In the genomic region with DNA sequence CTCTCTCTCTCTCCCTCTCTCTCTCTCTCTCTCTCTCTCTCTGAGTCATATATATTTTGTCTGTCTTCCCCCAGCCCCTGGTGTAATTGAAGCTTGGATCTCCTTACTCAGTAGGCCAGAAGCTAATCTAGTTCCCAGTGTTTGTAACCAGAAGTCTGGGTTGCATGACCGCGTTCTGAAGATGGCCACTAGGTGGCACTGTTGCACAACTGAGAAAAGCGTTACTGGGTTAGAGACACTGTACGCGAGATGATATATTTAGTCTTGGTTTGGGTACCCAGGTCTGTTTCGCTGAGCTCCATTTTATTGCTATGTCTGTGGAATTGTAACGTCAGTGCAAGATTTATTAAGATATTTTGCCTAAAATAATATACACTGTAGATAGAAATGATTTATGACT, we compare ENCODE assay signal across 8 mouse cellular contexts. TPM values are rescaled to one million over a fixed set of nuclear protein-coding genes. Genes with fewer than 3 reads are reported as not detected.
A peak's percentile ranks its signal among the peaks of the same experiment; 100 is the strongest.
DNase-seq lines count a peak whose midpoint lies in the region; ATAC-seq and TF ChIP-seq lines count a peak whose summit lies in the region.

No protein-coding gene starts in this region.

- peak; percentile 93 for TF ChIP-seq CTCF in cortical plate, adult 2 months (IDR thresholded peaks at IDR 0.05; ENCODE audit: extremely low read depth, insufficient read depth, low read length)
- TF ChIP-seq CTCF in small intestine, adult 2 months (IDR thresholded peaks at IDR 0.05; ENCODE audit: extremely low read depth, insufficient read length, insufficient replicate concordance, low read depth, low read length): peak; percentile 60; the same call in 1 of the 2 replicates

- DNase-seq in heart, adult 18-20 months: peak; percentile 64 to 88
- peak; percentile 40 to 43 for DNase-seq in gastrocnemius, adult 8-10 months (ENCODE audit: low spot score in 2 of 2)
- DNase-seq in left cerebral cortex, postnatal 10 days (ENCODE audit: extremely low spot score in 1 of 2, low spot score in 2 of 2): peak; percentile 84 to 90

- ATAC-seq in heart, embryonic 11.5 days (replicated peaks; ENCODE audit: insufficient number of reproducible peaks, low FRiP score, low TSS enrichment): no peak; the same call in 1 of the 2 replicates
- peak; percentile 53; the same call in 1 of the 2 replicates for ATAC-seq in intestine, embryonic 16.5 days
- peak; percentile 72; the same call in 1 of the 2 replicates for ATAC-seq in midbrain, embryonic 12.5 days (ENCODE audit: low FRiP score, low read depth)

- TF ChIP-seq POLR2A in cortical plate, adult 2 months (IDR thresholded peaks at IDR 0.05; ENCODE audit: extremely low read depth, insufficient read depth, low read length): no peak
- TF ChIP-seq POLR2A in small intestine, adult 2 months (IDR thresholded peaks at IDR 0.05; ENCODE audit: low read depth, low read length): no peak

- no peaks in the 10 kb centered on the region for H3K36me3 ChIP-seq in heart, embryonic 11.5 days (ENCODE audit: control insufficient read depth, insufficient read depth, low read length)
- H3K36me3 ChIP-seq in intestine, embryonic 16.5 days (ENCODE audit: control insufficient read depth, insufficient read depth, low read length): no peaks in the 10 kb centered on the region
- no peaks in the 10 kb centered on the region for H3K36me3 ChIP-seq in midbrain, embryonic 12.5 days
- no peaks in the 10 kb centered on the region for H3K36me3 ChIP-seq in small intestine, adult 2 months (ENCODE audit: control insufficient read depth, insufficient read depth, low read length)

- 5% methylated on average over 7 of the region's 7 CpGs for WGBS in heart, embryonic 11.5 days (ENCODE audit: insufficient replicate concordance)
- 2% methylated on average over 7 of the region's 7 CpGs for WGBS in intestine, embryonic 16.5 days
- 8% methylated on average over 7 of the region's 7 CpGs for WGBS in midbrain, embryonic 12.5 days
- 3% methylated on average over 7 of the region's 7 CpGs for WGBS in small intestine, adult 2 months

- H3K4me2 ChIP-seq in heart, embryonic 11.5 days: no peak overlapping the region
- H3K4me2 ChIP-seq in intestine, embryonic 16.5 days (ENCODE audit: low read depth, low read length): no peak overlapping the region
- no peak overlapping the region for H3K4me2 ChIP-seq in midbrain, embryonic 12.5 days (replicated peaks)

- H3K4me3 ChIP-seq in heart, embryonic 11.5 days (ENCODE audit: low read depth, low read length): no peak overlapping the region
- H3K4me3 ChIP-seq in cortical plate, adult 2 months (ENCODE audit: insufficient read depth, low read length): no peak overlapping the region
- no peak overlapping the region for H3K4me3 ChIP-seq in intestine, embryonic 16.5 days (ENCODE audit: low read length)
- H3K4me3 ChIP-seq in midbrain, embryonic 12.5 days: no peak overlapping the region
- no peak overlapping the region for H3K4me3 ChIP-seq in small intestine, adult 2 months (ENCODE audit: low read depth, low read length)

- H3K9me3 ChIP-seq in heart, embryonic 11.5 days (replicated peaks; ENCODE audit: control insufficient read depth, low read length): no peaks in the 10 kb centered on the region
- 0 out of 2 replicates have a peak, but pooled peaks cover 3% of the 10 kb centered on the region for H3K9me3 ChIP-seq in intestine, embryonic 16.5 days (ENCODE audit: control insufficient read depth, low read length)
- H3K9me3 ChIP-seq in midbrain, embryonic 12.5 days: no peaks in the 10 kb centered on the region

- no peak overlapping the region for H3K9ac ChIP-seq in heart, embryonic 11.5 days (ENCODE audit: low read depth, low read length)
- H3K9ac ChIP-seq in intestine, embryonic 16.5 days (ENCODE audit: low read depth, low read length): no peak overlapping the region
- H3K9ac ChIP-seq in midbrain, embryonic 12.5 days (replicated peaks): no peak overlapping the region

- intact Hi-C loops in left cerebral cortex, postnatal 10 days (cut with DNase I): loop anchor here (2.0 kb wide), 1 partner anchor 1587 kb away; no protein-coding TSS in a partner anchor

- H3K4me1 ChIP-seq in heart, embryonic 11.5 days (ENCODE audit: control insufficient read depth, insufficient read depth, low read length): no peaks in the 10 kb centered on the region
- no peaks in the 10 kb centered on the region for H3K4me1 ChIP-seq in cortical plate, adult 2 months (ENCODE audit: control insufficient read depth, insufficient read depth, low read length)
- H3K4me1 ChIP-seq in intestine, embryonic 16.5 days (ENCODE audit: control insufficient read depth, insufficient read depth, low read length): no peaks in the 10 kb centered on the region
- no peaks in the 10 kb centered on the region for H3K4me1 ChIP-seq in midbrain, embryonic 12.5 days
- no peaks in the 10 kb centered on the region for H3K4me1 ChIP-seq in small intestine, adult 2 months (ENCODE audit: control insufficient read depth, insufficient read depth, insufficient read length, low read length)

- H3K27me3 ChIP-seq in heart, embryonic 11.5 days (ENCODE audit: control insufficient read depth, insufficient read depth, low read length): no peaks in the 10 kb centered on the region
- no peaks in the 10 kb centered on the region for H3K27me3 ChIP-seq in intestine, embryonic 16.5 days (replicated peaks; ENCODE audit: control insufficient read depth, insufficient read depth, low read length)
- H3K27me3 ChIP-seq in midbrain, embryonic 12.5 days: no peaks in the 10 kb centered on the region
- H3K27me3 ChIP-seq in small intestine, adult 2 months (ENCODE audit: control insufficient read depth, insufficient read depth, low read length): no peaks in the 10 kb centered on the region

- no peak overlapping the region for H3K27ac ChIP-seq in heart, embryonic 11.5 days (ENCODE audit: low read depth, low read length)
- H3K27ac ChIP-seq in cortical plate, adult 2 months (ENCODE audit: insufficient read depth, low read length): no peak overlapping the region
- H3K27ac ChIP-seq in intestine, embryonic 16.5 days (ENCODE audit: low read length): no peak overlapping the region
- no peak overlapping the region for H3K27ac ChIP-seq in midbrain, embryonic 12.5 days (replicated peaks)
- H3K27ac ChIP-seq in small intestine, adult 2 months (ENCODE audit: insufficient read depth, low read depth, low read length): no peak overlapping the region

RNA-seq across cellular contexts. Expression of a gene that starts 31.1 kb away (rescaled TPM):
- not detected for total RNA-seq in heart, adult 18-20 months (2021)
- polyA plus RNA-seq in heart, embryonic 11.5 days (2014; fragmentation: Nextera tagmentation; extraction: Ambion mirVana): 0.37 TPM in 1 of 2 replicates, not detected in the other
- 0.06 TPM in 1 of 2 replicates, not detected in the other for polyA plus RNA-seq in cortical plate, adult 2 months (2012; rRNA removed)
- not detected for total RNA-seq in gastrocnemius, adult 8-10 months (2022)
- polyA plus RNA-seq in intestine, embryonic 16.5 days (2015; fragmentation: Nextera tagmentation; extraction: Ambion mirVana): 0.31 and 0.54 TPM in 2 replicates
- under 1 TPM in 1 of 2 experiments, not detected in 1; 0.22 TPM for total RNA-seq in left cerebral cortex, postnatal 10 days (2021)
- 0.56 and 0.58 TPM in 2 replicates for polyA plus RNA-seq in midbrain, embryonic 12.5 days (2016; fragmentation: Nextera tagmentation; extraction: Ambion mirVana)
- not detected in 2 replicates for polyA plus RNA-seq in small intestine, adult 2 months (2012; rRNA removed)

RNA-seq across cellular contexts. Expression of a gene that starts 34.7 kb away (rescaled TPM):
- 10 to 100 TPM; 10.9 to 12.9 TPM for total RNA-seq in heart, adult 18-20 months (2021)
- polyA plus RNA-seq in heart, embryonic 11.5 days (2014; fragmentation: Nextera tagmentation; extraction: Ambion mirVana): 16.7 and 18.5 TPM in 2 replicates
- polyA plus RNA-seq in cortical plate, adult 2 months (2012; rRNA removed): 28.4 and 28.7 TPM in 2 replicates
- total RNA-seq in gastrocnemius, adult 8-10 months (2022): 10 to 100 TPM in 1 of 4 experiments, 1 to 10 TPM in 3; 8.6 to 10.6 (median 9.2) TPM
- polyA plus RNA-seq in intestine, embryonic 16.5 days (2015; fragmentation: Nextera tagmentation; extraction: Ambion mirVana): 18.4 and 20.0 TPM in 2 replicates
- 10 to 100 TPM; 34.5 to 36.7 TPM for total RNA-seq in left cerebral cortex, postnatal 10 days (2021)
- polyA plus RNA-seq in midbrain, embryonic 12.5 days (2016; fragmentation: Nextera tagmentation; extraction: Ambion mirVana): 40.9 and 41.6 TPM in 2 replicates
- 6.5 and 6.8 TPM in 2 replicates for polyA plus RNA-seq in small intestine, adult 2 months (2012; rRNA removed)

RNA-seq across cellular contexts. Expression of a gene that starts 34.8 kb away (rescaled TPM):
- 100 to 1,000 TPM in 1 of 2 experiments, 10 to 100 TPM in 1; 99.8 to 112 TPM for total RNA-seq in heart, adult 18-20 months (2021)
- 176 and 181 TPM in 2 replicates for polyA plus RNA-seq in heart, embryonic 11.5 days (2014; fragmentation: Nextera tagmentation; extraction: Ambion mirVana)
- polyA plus RNA-seq in cortical plate, adult 2 months (2012; rRNA removed): 64.7 and 66.6 TPM in 2 replicates
- 100 to 1,000 TPM; 128 to 150 (median 134) TPM for total RNA-seq in gastrocnemius, adult 8-10 months (2022)
- 157 and 169 TPM in 2 replicates for polyA plus RNA-seq in intestine, embryonic 16.5 days (2015; fragmentation: Nextera tagmentation; extraction: Ambion mirVana)
- total RNA-seq in left cerebral cortex, postnatal 10 days (2021): 10 to 100 TPM; 83.6 to 89.3 TPM
- polyA plus RNA-seq in midbrain, embryonic 12.5 days (2016; fragmentation: Nextera tagmentation; extraction: Ambion mirVana): 189 and 194 TPM in 2 replicates
- polyA plus RNA-seq in small intestine, adult 2 months (2012; rRNA removed): 17.1 and 33.7 TPM in 2 replicates

RNA-seq across cellular contexts. Expression of a gene that starts 53.8 kb away (rescaled TPM):
- 1 to 10 TPM; 1.9 to 2.2 TPM for total RNA-seq in heart, adult 18-20 months (2021)
- 6.1 and 7.1 TPM in 2 replicates for polyA plus RNA-seq in heart, embryonic 11.5 days (2014; fragmentation: Nextera tagmentation; extraction: Ambion mirVana)
- polyA plus RNA-seq in cortical plate, adult 2 months (2012; rRNA removed): 8.1 and 8.3 TPM in 2 replicates
- 1 to 10 TPM; 1.7 to 2.5 (median 2.3) TPM for total RNA-seq in gastrocnemius, adult 8-10 months (2022)
- polyA plus RNA-seq in intestine, embryonic 16.5 days (2015; fragmentation: Nextera tagmentation; extraction: Ambion mirVana): 6.7 and 7.6 TPM in 2 replicates
- total RNA-seq in left cerebral cortex, postnatal 10 days (2021): 1 to 10 TPM; 4.5 to 4.6 TPM
- 10.1 and 12.6 TPM in 2 replicates for polyA plus RNA-seq in midbrain, embryonic 12.5 days (2016; fragmentation: Nextera tagmentation; extraction: Ambion mirVana)
- polyA plus RNA-seq in small intestine, adult 2 months (2012; rRNA removed): 0.60 and 0.91 TPM in 2 replicates
